Mouse (Mus musculus) spleen, adult 2 months (tissue): ENCODE measurements around the gene ccdc198. TPM values are rescaled to one million over a fixed set of nuclear protein-coding genes. Genes with fewer than 3 reads are reported as not detected.
"Not testable (repeated sequence)": the region's sequence is repeated elsewhere in the genome, so short reads cannot be mapped to it uniquely, and the experiment has no call there.

Experiments used
- DNase-seq, 2 experiments: peaks; one replicate each; pipeline versions ENCODE4 v3.0.0 to v3.0.0-alpha.2; 2012 to 2021; ENCODE audit warnings: low spot score in 2 of 2, low read depth in 1 of 2
- H3K27ac ChIP-seq: fragments of 200-500 bp; 2 replicates; pipeline ENCODE4 v1.5.1; 2012; ENCODE audit warnings: low read length, inconsistent platforms; ENCODE audit not compliant: insufficient read depth
- H3K27me3 ChIP-seq: fragments of 200-500 bp; 2 replicates; pipeline ENCODE4 v1.6.1; 2012; ENCODE audit warnings: mild to moderate bottlenecking, moderate library complexity, low read length, inconsistent platforms; ENCODE audit not compliant: control insufficient read depth, insufficient read depth
- H3K36me3 ChIP-seq: fragments of 200-500 bp; 2 replicates; pipeline ENCODE4 v1.6.1; 2012; ENCODE audit warnings: mild to moderate bottlenecking, low read length, inconsistent platforms; ENCODE audit not compliant: control insufficient read depth, insufficient read depth
- H3K4me1 ChIP-seq: fragments of 200-500 bp; 2 replicates; pipeline ENCODE4 v1.6.1; 2011; ENCODE audit warnings: inconsistent platforms; ENCODE audit not compliant: control insufficient read depth, insufficient read depth, insufficient read length
- H3K4me3 ChIP-seq: fragments of 200-500 bp; 2 replicates; pipeline ENCODE4 v1.5.1; 2011; ENCODE audit warnings: mild to moderate bottlenecking, inconsistent platforms; ENCODE audit not compliant: insufficient read depth, insufficient read length; ENCODE audit errors: extremely low read depth
- CTCF ChIP-seq: fragments of 200-500 bp; IDR thresholded peaks from 2 replicates; pipeline ENCODE4 v1.5.1; 2011; ENCODE audit warnings: mild to moderate bottlenecking, inconsistent platforms; ENCODE audit not compliant: insufficient read depth, insufficient read length, insufficient replicate concordance; ENCODE audit errors: extremely low read depth
- POLR2A ChIP-seq: fragments of 200-500 bp; IDR thresholded peaks from 2 replicates; pipeline ENCODE4 v1.6.1; 2011; ENCODE audit warnings: low read depth, low read length, inconsistent platforms
- WGBS: fragments of 180-500 bp; shearing (Covaris S2); methylation state at CpG from one replicate; pipeline ENCODE4 v1.1.7; 2018; 5-methylcytosine and 5-hydroxymethylcytosine counted together
- polyA plus RNA-seq: library from polyadenylated mRNA; depleted of rRNA; stranded (reverse); fragments of >200 nt; gene quantifications from 2 replicates; pipeline ENCODE4 v1.2.3, GENCODE M21; 2012; rRNA removed

Gene ccdc198
- not detected in 2 replicates for polyA plus RNA-seq

DNA sequence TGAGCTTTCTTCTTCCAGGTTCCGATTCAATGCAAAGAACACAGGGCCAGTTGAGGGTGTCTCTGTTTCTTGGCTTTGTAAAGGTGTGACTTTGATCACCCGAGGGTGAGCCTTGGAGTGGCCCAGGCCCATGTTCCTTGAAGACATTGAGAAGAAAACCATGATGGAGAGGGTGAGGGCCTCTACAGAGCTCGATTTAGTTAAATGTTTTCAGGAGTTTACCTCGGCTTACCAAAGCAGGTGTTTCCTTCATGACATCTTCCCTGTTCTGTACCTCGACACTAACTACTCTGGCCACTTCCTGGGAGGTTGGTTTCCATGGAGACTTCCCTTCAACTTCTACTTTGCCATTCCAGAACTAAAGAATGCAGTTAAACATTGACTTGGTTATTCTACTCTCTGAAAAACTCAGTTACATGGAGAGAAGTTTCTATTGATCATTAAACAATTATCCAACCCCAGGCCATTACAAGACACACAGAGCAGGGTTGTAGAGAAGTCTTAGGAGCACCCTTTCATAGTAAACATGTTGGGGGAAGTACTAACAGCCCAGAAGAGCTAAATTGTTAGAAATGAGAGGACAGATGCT lies at the start of gene ccdc198:
ccdc198 (minus strand) TSS at position 349 of the 589 bp plus-strand sequence.
- H3K27me3 ChIP-seq, result no peaks in the 10 kb centered on the region
- no peaks in the 10 kb centered on the region for H3K4me1 ChIP-seq
- no peak within 1 kb of the TSS for H3K4me3 ChIP-seq
- no peaks in the 10 kb centered on the region for H3K36me3 ChIP-seq
- no peak for DNase-seq
- TF ChIP-seq POLR2A (no peak), CTCF (no peak)
- H3K27ac ChIP-seq, result no peak within 1 kb of the TSS
- WGBS, result 40% methylated on average over 5 of the region's 5 CpGs

DNA sequence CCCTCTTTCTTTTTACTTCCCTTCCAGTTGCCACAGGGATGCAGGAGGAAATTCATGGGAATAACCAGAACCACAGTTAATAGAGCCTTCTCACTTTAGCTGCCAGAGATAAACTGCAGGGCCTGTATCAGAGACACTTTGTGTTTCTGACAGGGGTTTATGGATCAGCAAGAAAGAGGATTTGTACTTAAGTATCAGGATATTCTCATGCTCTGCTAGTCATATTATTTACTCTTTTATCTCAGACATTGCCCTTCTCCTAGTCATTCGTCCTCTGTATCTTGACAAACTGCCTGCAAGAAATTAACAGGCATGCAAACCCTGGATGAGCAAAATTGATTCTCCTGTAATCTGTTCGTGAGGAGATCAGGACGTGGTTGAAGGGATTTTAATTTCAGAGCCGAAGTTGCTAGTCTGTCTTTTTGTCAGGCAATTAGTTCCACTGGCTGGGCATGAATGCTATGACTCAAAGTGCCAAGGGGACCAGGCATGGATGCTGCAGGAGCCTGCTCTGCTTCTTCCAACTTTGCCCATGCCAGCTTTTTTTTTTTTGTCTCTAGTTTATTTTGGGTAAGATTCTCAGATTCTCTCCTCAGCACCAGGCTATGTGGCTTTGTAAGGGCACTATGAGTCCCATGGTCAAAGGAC lies 48.7 kb upstream of the ccdc198 start:
- Histone ChIP-seq H3K4me3 (no peak overlapping the region), H3K36me3 (no peaks in the 10 kb centered on the region), H3K4me1 (no peaks in the 10 kb centered on the region), H3K27me3 (no peaks in the 10 kb centered on the region), H3K27ac (no peak overlapping the region)
- TF ChIP-seq CTCF, result no peak
- TF ChIP-seq POLR2A, result no peak
- 81% methylated on average over 4 of the region's 4 CpGs for WGBS
- DNase-seq, result no peak

DNA sequence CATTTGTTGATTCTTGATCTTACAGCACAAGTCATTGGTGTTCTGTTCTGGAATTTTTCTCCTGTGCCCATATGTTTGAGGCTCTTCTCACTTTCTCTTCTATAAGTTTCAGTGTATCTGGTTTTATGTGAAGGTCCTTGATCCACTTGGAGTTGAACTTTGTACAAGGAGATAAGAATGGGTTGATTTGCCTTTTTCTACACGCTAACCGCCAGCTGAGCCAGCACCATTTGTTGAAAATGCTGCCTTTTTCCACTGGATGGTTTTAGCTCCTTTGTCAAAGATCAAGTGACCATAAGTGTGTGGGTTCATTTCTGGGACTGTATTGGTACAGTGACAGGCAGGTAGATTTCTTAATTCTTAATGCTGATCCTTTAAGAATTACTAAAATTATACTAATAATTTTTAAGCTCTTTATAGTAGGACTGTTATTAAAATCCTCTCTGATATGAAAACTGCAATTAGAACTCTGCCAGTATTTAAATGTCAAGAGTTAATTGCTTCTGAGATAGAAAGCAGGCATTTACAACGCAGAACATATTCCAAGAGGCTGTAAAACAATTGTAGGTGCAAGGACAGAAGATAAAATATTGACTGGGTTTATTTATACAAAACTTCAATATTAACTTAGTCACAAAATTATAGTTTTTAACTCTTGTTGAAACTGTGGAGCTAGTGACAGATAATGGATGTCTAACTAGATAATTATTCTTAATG lies 44.9 kb upstream of the ccdc198 start:
- Histone ChIP-seq H3K4me3 (no peak overlapping the region), H3K36me3 (no peaks in the 10 kb centered on the region), H3K27me3 (no peaks in the 10 kb centered on the region), H3K27ac (no peak overlapping the region), H3K4me1 (no peaks in the 10 kb centered on the region)
- WGBS, result 84% methylated on average over 3 of the region's 3 CpGs
- DNase-seq, result no peak
- TF ChIP-seq POLR2A (no peak), CTCF (no peak)

DNA sequence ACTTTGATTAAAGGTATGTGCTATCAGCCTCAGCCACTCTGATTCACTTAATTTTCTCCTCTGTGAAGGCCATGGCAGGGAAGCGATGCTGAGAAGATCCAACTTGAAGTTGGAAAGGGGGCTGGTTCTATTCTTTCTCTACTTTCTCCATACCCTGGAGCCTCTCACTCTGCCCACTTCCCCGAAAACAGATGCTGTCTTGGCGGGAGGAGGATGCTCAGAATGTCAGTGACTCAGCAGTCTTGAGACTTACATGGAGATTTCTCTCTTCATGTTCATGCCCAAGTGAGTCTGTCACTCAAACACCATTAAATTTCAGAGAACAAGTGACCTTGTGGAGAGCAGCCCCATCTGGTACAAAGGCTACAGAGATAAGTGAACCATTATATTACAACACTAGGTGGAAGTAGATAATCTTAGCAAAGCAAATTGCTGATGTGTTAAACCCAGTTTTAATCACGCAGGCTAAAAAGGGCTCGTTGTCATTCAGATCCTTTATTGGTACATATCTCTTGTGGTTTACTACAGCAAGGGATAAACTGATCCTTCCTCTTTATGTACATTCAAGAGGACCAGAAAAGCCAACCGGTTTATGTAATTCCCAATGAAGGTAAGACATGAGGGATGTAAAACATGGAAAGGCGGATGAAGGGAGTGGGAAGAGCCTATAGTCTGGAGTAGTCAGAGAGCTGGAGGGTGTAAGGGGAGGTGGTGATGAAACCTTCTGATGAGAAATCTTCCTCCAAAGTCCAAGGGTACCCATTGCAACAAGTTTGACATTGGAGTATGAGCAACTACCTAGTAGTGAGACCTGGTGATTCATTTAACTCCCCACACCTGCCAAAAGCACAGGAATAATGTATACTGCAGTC lies 38.7 kb upstream of the ccdc198 start:
- H3K4me1 ChIP-seq, result no peaks in the 10 kb centered on the region
- no peak overlapping the region for H3K27ac ChIP-seq
- TF ChIP-seq POLR2A, result no peak
- TF ChIP-seq CTCF, result no peak
- 79% methylated on average over 7 of the region's 7 CpGs for WGBS
- no peaks in the 10 kb centered on the region for H3K36me3 ChIP-seq
- no peak overlapping the region for H3K4me3 ChIP-seq
- DNase-seq, result no peak
- H3K27me3 ChIP-seq, result no peaks in the 10 kb centered on the region

DNA sequence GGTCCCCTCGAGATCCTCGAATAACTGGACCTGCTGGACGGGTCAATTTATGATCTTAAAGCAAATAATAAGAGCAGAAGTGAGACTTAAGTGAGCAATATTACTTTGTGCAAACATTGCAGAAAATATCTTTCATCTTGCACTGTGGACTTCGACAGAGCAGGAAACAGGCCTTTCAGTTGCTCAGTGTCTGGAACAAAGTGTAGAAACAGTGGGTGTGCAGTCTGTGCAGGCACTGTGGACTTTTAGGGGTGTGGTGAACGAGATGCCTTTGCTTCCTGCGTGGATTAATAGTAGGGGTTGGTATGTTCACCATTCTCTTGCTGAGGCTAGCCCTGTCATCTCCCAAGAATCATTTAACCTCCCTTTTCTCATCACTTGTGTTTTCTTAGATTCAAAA lies 33.6 kb upstream of the ccdc198 start:
- TF ChIP-seq CTCF, result no peak
- TF ChIP-seq POLR2A, result no peak
- H3K4me3 ChIP-seq, result no peak overlapping the region
- H3K4me1 ChIP-seq, result no peaks in the 10 kb centered on the region
- 74% methylated on average over 6 of the region's 6 CpGs for WGBS
- no peak overlapping the region for H3K27ac ChIP-seq
- no peak for DNase-seq
- H3K27me3 ChIP-seq, result no peaks in the 10 kb centered on the region
- no peaks in the 10 kb centered on the region for H3K36me3 ChIP-seq

DNA sequence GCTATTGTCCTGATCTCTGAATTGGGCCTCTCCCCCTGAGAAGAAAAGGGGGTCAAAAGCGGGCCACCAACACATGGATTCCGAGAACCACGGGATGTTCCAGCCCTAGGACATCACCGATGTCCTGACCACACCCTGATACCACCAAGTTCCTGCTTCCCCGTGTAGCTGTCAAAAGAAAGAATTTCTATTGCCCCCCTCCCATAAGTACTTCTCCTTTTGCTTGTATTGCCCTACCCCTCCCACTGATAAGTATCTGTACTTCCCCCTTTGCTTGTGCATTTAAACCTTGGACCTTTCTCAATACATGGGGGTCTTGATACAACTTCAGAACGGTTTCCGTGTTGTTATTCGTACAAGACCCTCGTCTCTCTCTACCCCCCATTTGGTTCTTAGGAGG lies 33.2 kb upstream of the ccdc198 start:
- not testable (repeated sequence) for H3K27me3 ChIP-seq, DNase-seq, H3K4me3 ChIP-seq, H3K36me3 ChIP-seq, H3K4me1 ChIP-seq, H3K27ac ChIP-seq
- 75% methylated on average over 9 of the region's 9 CpGs for WGBS
